Mouse (Mus musculus): ENCODE measurements around the gene Xrn1. TPM values are rescaled to one million over a fixed set of nuclear protein-coding genes. Genes with fewer than 3 reads are reported as not detected.

Gene Xrn1
- polyA plus RNA-seq, 1 experiment from 2014 or later, result 24.4 TPM

DNA sequence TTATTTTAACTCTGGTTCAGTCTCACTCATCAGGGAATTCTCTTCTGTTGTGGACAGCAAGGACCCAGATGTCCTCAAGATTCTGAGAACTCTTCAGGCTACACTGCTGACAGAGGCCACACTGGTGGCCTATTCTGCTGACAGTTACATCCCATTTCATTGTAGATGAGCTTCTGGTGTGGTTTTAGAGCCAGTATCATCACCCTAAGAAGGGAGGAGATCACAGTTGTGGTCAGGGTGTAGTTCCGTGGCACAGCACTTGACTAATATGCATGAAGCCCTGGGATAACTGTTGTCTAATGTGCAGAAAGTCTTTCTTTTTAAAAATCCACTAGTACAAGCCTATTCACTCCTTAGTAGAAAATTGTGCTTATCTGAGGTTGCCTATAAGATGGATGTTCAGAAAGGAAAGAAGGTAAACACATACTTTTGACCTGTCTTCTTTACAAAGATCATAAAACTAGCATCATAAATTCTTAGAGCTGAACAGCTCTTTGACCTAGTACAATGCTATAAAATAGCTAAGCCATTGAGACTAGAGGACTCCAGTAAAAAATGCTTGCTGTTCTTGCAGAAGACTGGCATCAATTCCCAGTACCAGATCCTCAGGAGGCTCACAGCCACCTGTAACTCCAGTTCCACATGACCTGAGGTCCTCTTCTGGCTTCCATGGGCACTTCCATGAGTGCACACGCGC is 5.3 kb downstream of the Xrn1 start:
- no peak overlapping the region for H3K4me2 ChIP-seq (ENCODE audit: low read length)
- no peak overlapping the region for H3K4me3 ChIP-seq (replicated peaks; ENCODE audit: low read depth, low read length)
- no peaks in the 10 kb centered on the region for H3K9me3 ChIP-seq (ENCODE audit: control insufficient read depth, low read length)
- H3K4me1 ChIP-seq (ENCODE audit: control insufficient read depth, insufficient read depth, low read length), result no peaks in the 10 kb centered on the region
- 95% methylated on average over 3 of the region's 3 CpGs for WGBS
- ATAC-seq (ENCODE audit: low FRiP score, low TSS enrichment), result no peak
- H3K36me3 ChIP-seq (ENCODE audit: control insufficient read depth, insufficient read depth, low read length), result peaks cover 7% of the 10 kb centered on the region; the same call in 1 of the 2 replicates
- no peak overlapping the region for H3K9ac ChIP-seq (replicated peaks; ENCODE audit: low read length)
- DNase-seq, result no peak
- no peak overlapping the region for H3K27ac ChIP-seq (replicated peaks; ENCODE audit: low read depth, low read length)
- H3K27me3 ChIP-seq (ENCODE audit: control insufficient read depth, insufficient read depth, low read length), result no peaks in the 10 kb centered on the region

DNA sequence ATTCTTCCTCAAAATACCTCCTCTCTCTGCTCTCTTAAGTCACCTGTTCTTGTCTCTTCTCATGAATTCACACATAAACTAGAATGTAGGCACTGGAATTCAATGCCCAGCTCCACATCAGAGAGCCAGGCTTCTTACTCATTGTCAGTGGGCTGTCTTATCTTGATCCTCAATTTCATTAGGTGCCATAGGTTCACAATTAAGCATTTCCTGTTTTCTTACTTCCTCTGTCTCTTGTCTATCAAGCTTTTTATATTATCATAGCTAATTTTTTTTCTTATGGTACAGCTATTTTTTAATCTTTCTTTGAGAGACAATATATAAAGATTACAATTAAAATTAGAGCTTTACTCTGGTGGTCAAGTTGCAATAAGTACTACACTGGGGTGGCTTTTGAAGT is 6.5 kb downstream of the Xrn1 start:
- DNase-seq, result no peak
- H3K4me3 ChIP-seq (replicated peaks; ENCODE audit: low read depth, low read length), result no peak overlapping the region
- H3K27ac ChIP-seq (replicated peaks; ENCODE audit: low read depth, low read length), result no peak overlapping the region
- no peak for ATAC-seq (ENCODE audit: low FRiP score, low TSS enrichment)
- no peaks in the 10 kb centered on the region for H3K27me3 ChIP-seq (ENCODE audit: control insufficient read depth, insufficient read depth, low read length)
- no peak overlapping the region for H3K9ac ChIP-seq (replicated peaks; ENCODE audit: low read length)
- peaks cover 13% of the 10 kb centered on the region for H3K36me3 ChIP-seq (ENCODE audit: control insufficient read depth, insufficient read depth, low read length)
- no peaks in the 10 kb centered on the region for H3K4me1 ChIP-seq (ENCODE audit: control insufficient read depth, insufficient read depth, low read length)
- no peaks in the 10 kb centered on the region for H3K9me3 ChIP-seq (ENCODE audit: control insufficient read depth, low read length)
- H3K4me2 ChIP-seq (ENCODE audit: low read length), result no peak overlapping the region

DNA sequence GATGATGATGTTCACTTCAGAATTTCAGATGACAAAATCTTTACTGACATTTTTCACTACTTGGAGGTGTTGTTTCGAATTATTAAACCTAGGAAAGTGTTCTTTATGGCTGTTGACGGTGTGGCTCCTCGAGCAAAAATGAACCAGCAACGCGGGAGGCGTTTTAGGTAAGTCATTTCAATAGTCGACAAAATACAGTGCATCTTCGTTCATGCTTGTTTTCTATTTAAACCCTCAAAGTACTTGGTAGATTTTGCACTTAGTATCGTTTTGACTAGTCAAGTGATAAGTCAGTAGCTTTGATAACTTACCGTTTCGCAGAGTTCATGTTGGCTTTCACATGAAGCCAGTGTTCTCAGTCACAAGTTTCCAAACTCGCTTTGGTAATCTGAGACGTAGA is 9.5 kb downstream of the Xrn1 start:
- H3K9me3 ChIP-seq (ENCODE audit: control insufficient read depth, low read length), result no peaks in the 10 kb centered on the region
- peaks cover 31% of the 10 kb centered on the region for H3K36me3 ChIP-seq (ENCODE audit: control insufficient read depth, insufficient read depth, low read length)
- H3K27me3 ChIP-seq (ENCODE audit: control insufficient read depth, insufficient read depth, low read length), result no peaks in the 10 kb centered on the region
- no peak for ATAC-seq (ENCODE audit: low FRiP score, low TSS enrichment)
- no peak overlapping the region for H3K4me3 ChIP-seq (replicated peaks; ENCODE audit: low read depth, low read length)
- H3K4me2 ChIP-seq (ENCODE audit: low read length), result no peak overlapping the region
- no peaks in the 10 kb centered on the region for H3K4me1 ChIP-seq (ENCODE audit: control insufficient read depth, insufficient read depth, low read length)
- H3K27ac ChIP-seq (replicated peaks; ENCODE audit: low read depth, low read length), result no peak overlapping the region
- no peak for DNase-seq
- 96% methylated on average over 13 of the region's 13 CpGs for WGBS
- no peak overlapping the region for H3K9ac ChIP-seq (replicated peaks; ENCODE audit: low read length)

DNA sequence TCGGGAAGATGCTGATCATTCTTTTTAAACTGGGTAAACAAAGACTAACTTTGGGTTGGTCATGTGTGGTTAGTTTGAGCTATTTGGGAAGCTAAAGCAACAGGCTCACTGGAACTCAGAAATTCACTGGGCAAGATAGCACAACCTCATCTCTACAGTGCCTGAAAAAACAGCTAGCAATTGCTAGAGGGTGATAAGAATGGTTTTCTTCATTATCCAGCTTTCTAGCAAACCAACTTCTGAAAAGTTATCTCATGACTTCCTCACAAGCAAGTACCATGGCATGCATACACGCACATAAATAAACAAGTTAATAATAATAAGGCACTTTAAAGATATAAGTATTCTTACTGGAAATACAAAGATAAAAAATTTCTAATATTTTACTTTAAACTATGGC is 23.7 kb downstream of the Xrn1 start:
- 97% methylated on average over 2 of the region's 2 CpGs for WGBS
- Histone ChIP-seq H3K27me3 (ENCODE audit: control insufficient read depth, insufficient read depth, low read length) (no peaks in the 10 kb centered on the region), H3K36me3 (ENCODE audit: control insufficient read depth, insufficient read depth, low read length) (peaks cover 71% of the 10 kb centered on the region)

DNA sequence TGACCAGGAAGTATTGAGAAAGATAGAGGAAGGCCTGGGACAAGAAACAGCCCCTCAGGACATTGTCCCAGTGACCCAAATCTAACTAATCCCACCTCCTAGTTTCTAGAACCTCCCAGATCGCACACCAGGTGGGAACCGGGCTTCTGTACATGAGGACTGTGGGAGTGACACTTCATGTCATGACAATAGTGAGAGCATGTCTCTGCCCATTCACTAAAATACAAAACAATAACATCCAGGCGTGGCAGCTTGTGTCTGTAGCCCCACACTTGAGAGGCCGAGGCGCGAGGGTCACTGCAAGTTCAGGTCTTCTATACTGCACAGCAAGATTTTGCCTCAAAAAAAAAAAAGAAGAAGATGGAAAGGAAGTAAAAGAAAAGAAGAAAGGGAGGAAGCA is 25.3 kb downstream of the Xrn1 start:
- H3K36me3 ChIP-seq (ENCODE audit: control insufficient read depth, insufficient read depth, low read length), result peaks cover 70% of the 10 kb centered on the region
- ATAC-seq (ENCODE audit: low FRiP score, low TSS enrichment), result no peak
- no peak overlapping the region for H3K27ac ChIP-seq (replicated peaks; ENCODE audit: low read depth, low read length)

More for the DNA sequence above, 23.7 kb downstream of the Xrn1 start:
- H3K9me3 ChIP-seq (ENCODE audit: control insufficient read depth, low read length), result no peaks in the 10 kb centered on the region
- no peak overlapping the region for H3K4me2 ChIP-seq (ENCODE audit: low read length)
- no peak overlapping the region for H3K9ac ChIP-seq (replicated peaks; ENCODE audit: low read length)
- ATAC-seq (ENCODE audit: low FRiP score, low TSS enrichment) (no peak), DNase-seq (no peak)
- H3K4me3 ChIP-seq (replicated peaks; ENCODE audit: low read depth, low read length), result no peak overlapping the region
- H3K4me1 ChIP-seq (ENCODE audit: control insufficient read depth, insufficient read depth, low read length), result no peaks in the 10 kb centered on the region
- no peak overlapping the region for H3K27ac ChIP-seq (replicated peaks; ENCODE audit: low read depth, low read length)

DNA sequence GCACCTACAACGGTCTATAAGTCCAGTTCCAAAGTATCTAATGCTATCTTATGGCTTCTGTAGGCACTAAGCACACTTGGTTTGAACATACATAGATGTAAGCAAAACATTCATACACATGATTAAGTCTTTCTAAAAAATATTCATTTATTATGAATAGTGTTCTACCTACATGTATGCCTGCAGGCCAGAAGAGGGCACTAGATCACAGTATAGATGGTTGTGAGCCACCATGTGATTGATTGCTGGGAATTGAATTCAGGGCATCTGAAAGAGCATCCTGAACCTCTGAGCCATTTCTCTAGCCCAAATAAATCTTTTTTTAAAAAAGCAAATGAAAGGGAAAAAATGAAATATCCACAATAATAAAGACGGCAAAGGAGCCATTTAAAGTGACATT is 37.7 kb downstream of the Xrn1 start:
- Histone ChIP-seq H3K4me2 (ENCODE audit: low read length) (no peak overlapping the region), H3K27ac (replicated peaks; ENCODE audit: low read depth, low read length) (no peak overlapping the region), H3K36me3 (ENCODE audit: control insufficient read depth, insufficient read depth, low read length) (peaks cover 57% of the 10 kb centered on the region), H3K27me3 (ENCODE audit: control insufficient read depth, insufficient read depth, low read length) (no peaks in the 10 kb centered on the region), H3K9ac (replicated peaks; ENCODE audit: low read length) (no peak overlapping the region), H3K4me1 (ENCODE audit: control insufficient read depth, insufficient read depth, low read length) (no peaks in the 10 kb centered on the region), H3K4me3 (replicated peaks; ENCODE audit: low read depth, low read length) (no peak overlapping the region), H3K9me3 (ENCODE audit: control insufficient read depth, low read length) (no peaks in the 10 kb centered on the region)
- WGBS, result 98% methylated on average over 2 of the region's 2 CpGs
- ATAC-seq (ENCODE audit: low FRiP score, low TSS enrichment) (no peak), DNase-seq (no peak)

More for the DNA sequence above, 25.3 kb downstream of the Xrn1 start:
- H3K4me2 ChIP-seq (ENCODE audit: low read length), result no peak overlapping the region
- H3K9me3 ChIP-seq (ENCODE audit: control insufficient read depth, low read length), result no peaks in the 10 kb centered on the region
- no peak overlapping the region for H3K9ac ChIP-seq (replicated peaks; ENCODE audit: low read length)
- DNase-seq, result no peak
- H3K4me1 ChIP-seq (ENCODE audit: control insufficient read depth, insufficient read depth, low read length), result no peaks in the 10 kb centered on the region
- no peak overlapping the region for H3K4me3 ChIP-seq (replicated peaks; ENCODE audit: low read depth, low read length)
- WGBS, result 88% methylated on average over 6 of the region's 6 CpGs
- H3K27me3 ChIP-seq (ENCODE audit: control insufficient read depth, insufficient read depth, low read length), result no peaks in the 10 kb centered on the region

DNA sequence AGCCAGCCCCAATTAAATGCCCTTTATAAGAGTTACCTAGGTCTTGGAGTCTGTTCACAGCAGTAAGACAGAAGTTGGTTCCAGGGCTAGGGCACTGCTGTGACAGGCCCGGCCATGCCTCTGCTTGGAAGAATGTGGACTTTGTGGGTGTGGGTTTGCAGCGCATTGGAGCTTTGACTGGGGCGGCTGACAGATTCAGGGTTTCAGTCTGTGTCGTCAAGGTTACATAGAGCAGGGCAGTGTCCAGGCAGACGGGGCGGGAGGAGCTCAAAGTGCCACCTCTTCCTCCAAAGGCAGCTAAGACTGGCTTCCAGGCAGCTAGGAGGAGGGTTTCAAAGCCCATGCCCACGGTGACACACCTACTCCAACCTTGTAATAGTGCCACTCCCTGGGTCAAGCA is 49.9 kb downstream of the Xrn1 start:
- Histone ChIP-seq H3K9me3 (ENCODE audit: control insufficient read depth, low read length) (no peaks in the 10 kb centered on the region), H3K27ac (replicated peaks; ENCODE audit: low read depth, low read length) (no peak overlapping the region), H3K36me3 (ENCODE audit: control insufficient read depth, insufficient read depth, low read length) (peaks cover 87% of the 10 kb centered on the region), H3K4me2 (ENCODE audit: low read length) (no peak overlapping the region), H3K9ac (replicated peaks; ENCODE audit: low read length) (no peak overlapping the region), H3K4me1 (ENCODE audit: control insufficient read depth, insufficient read depth, low read length) (no peaks in the 10 kb centered on the region), H3K27me3 (ENCODE audit: control insufficient read depth, insufficient read depth, low read length) (no peaks in the 10 kb centered on the region), H3K4me3 (replicated peaks; ENCODE audit: low read depth, low read length) (no peak overlapping the region)
- ATAC-seq (ENCODE audit: low FRiP score, low TSS enrichment), result no peak
- WGBS, result 91% methylated on average over 7 of the region's 7 CpGs
- DNase-seq, result no peak

DNA sequence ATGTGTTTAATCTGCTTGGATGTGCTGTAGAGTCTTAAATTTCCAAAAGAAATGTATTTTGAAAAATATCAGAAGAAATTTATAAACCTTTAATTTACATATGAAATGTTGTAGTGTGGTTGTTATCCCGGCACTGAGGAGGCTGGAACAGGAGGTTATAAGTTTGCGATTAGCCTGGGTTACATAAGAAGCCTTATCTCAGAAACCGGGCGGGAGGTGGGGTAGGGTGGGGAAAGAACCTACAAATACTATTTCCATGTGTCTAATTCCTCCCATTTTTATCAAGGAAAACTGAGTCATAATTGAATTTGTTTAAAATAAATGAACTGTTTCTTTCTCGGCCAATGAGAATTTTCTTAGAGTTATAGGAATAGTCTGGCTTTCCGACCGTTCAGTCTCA is 56.1 kb downstream of the Xrn1 start:
- Histone ChIP-seq H3K27ac (replicated peaks; ENCODE audit: low read depth, low read length) (no peak overlapping the region), H3K36me3 (ENCODE audit: control insufficient read depth, insufficient read depth, low read length) (peaks cover 67% of the 10 kb centered on the region), H3K9me3 (ENCODE audit: control insufficient read depth, low read length) (no peaks in the 10 kb centered on the region), H3K4me3 (replicated peaks; ENCODE audit: low read depth, low read length) (no peak overlapping the region), H3K4me1 (ENCODE audit: control insufficient read depth, insufficient read depth, low read length) (no peaks in the 10 kb centered on the region), H3K9ac (replicated peaks; ENCODE audit: low read length) (no peak overlapping the region), H3K4me2 (ENCODE audit: low read length) (no peak overlapping the region), H3K27me3 (ENCODE audit: control insufficient read depth, insufficient read depth, low read length) (no peaks in the 10 kb centered on the region)
- ATAC-seq (ENCODE audit: low FRiP score, low TSS enrichment) (no peak), DNase-seq (no peak)
- WGBS, result 95% methylated on average over 7 of the region's 7 CpGs

DNA sequence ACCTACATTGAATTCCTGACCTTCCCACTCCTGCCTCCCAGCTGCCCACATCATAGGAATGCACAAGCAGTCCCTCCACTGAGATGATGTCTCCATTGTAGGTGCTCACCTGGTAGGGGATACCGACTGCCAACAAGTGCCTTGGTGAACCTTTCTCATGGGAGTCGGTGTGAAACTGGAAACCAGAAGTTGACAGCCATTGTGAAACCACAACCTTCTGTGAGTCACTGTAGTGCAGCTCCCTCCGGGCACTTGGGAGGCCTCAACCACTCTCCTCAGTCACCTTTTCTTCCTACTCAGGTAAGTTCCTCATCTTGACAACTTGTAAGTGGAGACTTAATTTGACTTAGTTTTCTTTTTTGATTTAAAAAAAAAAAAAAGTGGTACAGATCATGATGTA is 69.4 kb downstream of the Xrn1 start:
- Histone ChIP-seq H3K36me3 (ENCODE audit: control insufficient read depth, insufficient read depth, low read length) (peaks cover 74% of the 10 kb centered on the region), H3K27ac (replicated peaks; ENCODE audit: low read depth, low read length) (no peak overlapping the region), H3K9me3 (ENCODE audit: control insufficient read depth, low read length) (no peaks in the 10 kb centered on the region), H3K27me3 (ENCODE audit: control insufficient read depth, insufficient read depth, low read length) (no peaks in the 10 kb centered on the region), H3K9ac (replicated peaks; ENCODE audit: low read length) (no peak overlapping the region), H3K4me3 (replicated peaks; ENCODE audit: low read depth, low read length) (no peak overlapping the region), H3K4me1 (ENCODE audit: control insufficient read depth, insufficient read depth, low read length) (no peaks in the 10 kb centered on the region), H3K4me2 (ENCODE audit: low read length) (no peak overlapping the region)
- no peak for ATAC-seq (ENCODE audit: low FRiP score, low TSS enrichment)
- 93% methylated on average over 3 of the region's 3 CpGs for WGBS
- no peak for DNase-seq
